Mouse (Mus musculus) monocyte, adult 5-6 weeks (primary cell): Measurements from ENCODE around the gene Ldhb. TPM values are rescaled to one million over a fixed set of nuclear protein-coding genes. Genes with fewer than 3 reads are reported as not detected.

ENCODE experiments used
- ATAC-seq: fragments of 153-309, 156-312 bp; replicated peaks from 2 replicates; pipeline ENCODE4 v1.8.0; 2017; ENCODE audit warnings: mild to moderate bottlenecking; ENCODE audit not compliant: low TSS enrichment, insufficient number of reproducible peaks, severe bottlenecking, poor library complexity, low FRiP score
- total RNA-seq: library from RNA; stranded (forward); fragments of 200-1000, 200-491, 200-594 nt; gene quantifications from 3 replicates; pipeline ENCODE4 v1.2.3, GENCODE M21; 2017

The Ldhb gene
- 3.5 to 10.0 TPM (median 5.1 TPM) in 3 replicates for total RNA-seq

- peak; percentile 44 for ATAC-seq
Measured at GRCm38 (mm10) chr6:142507785-142508162, at the start of gene Ldhb. Gene Ldhb (minus strand): TSS chr6:142507957.

- no peak for ATAC-seq
Measured at GRCm38 (mm10) chr6:142555988-142556387, 48.2 kb upstream of the Ldhb start.

GRCm38 (mm10) chr6:142551482-142551881 lies 43.7 kb upstream of the Ldhb start:
- ATAC-seq = no peak

GRCm38 (mm10) chr6:142550871-142551270 lies 43.1 kb upstream of the Ldhb start:
- ATAC-seq = no peak

- ATAC-seq = no peak
Measured at GRCm38 (mm10) chr6:142548377-142548776, 40.6 kb upstream of the Ldhb start.

GRCm38 (mm10) chr6:142545132-142545531 lies 37.4 kb upstream of the Ldhb start:
- no peak for ATAC-seq

GRCm38 (mm10) chr6:142543648-142544047 lies 35.9 kb upstream of the Ldhb start:
- ATAC-seq = no peak

- ATAC-seq = no peak
Measured at GRCm38 (mm10) chr6:142542800-142543175, 35.0 kb upstream of the Ldhb start.

GRCm38 (mm10) chr6:142542082-142542799 lies 34.5 kb upstream of the Ldhb start:
- no peak for ATAC-seq

GRCm38 (mm10) chr6:142540561-142541160 lies 32.9 kb upstream of the Ldhb start:
- no peak for ATAC-seq

- no peak for ATAC-seq
Measured at GRCm38 (mm10) chr6:142540131-142540530, 32.4 kb upstream of the Ldhb start.

GRCm38 (mm10) chr6:142538503-142538902 lies 30.7 kb upstream of the Ldhb start:
- peak; percentile 34 for ATAC-seq

- ATAC-seq = no peak
Measured at GRCm38 (mm10) chr6:142533412-142533811, 25.7 kb upstream of the Ldhb start.

GRCm38 (mm10) chr6:142532686-142533085 lies 24.9 kb upstream of the Ldhb start:
- ATAC-seq = no peak

- ATAC-seq = no peak
Measured at GRCm38 (mm10) chr6:142532141-142532540, 24.4 kb upstream of the Ldhb start.

GRCm38 (mm10) chr6:142530378-142530777 lies 22.6 kb upstream of the Ldhb start:
- no peak for ATAC-seq

- ATAC-seq = no peak
Measured at GRCm38 (mm10) chr6:142529680-142530079, 21.9 kb upstream of the Ldhb start.

GRCm38 (mm10) chr6:142527931-142528562 lies 20.3 kb upstream of the Ldhb start:
- no peak for ATAC-seq

GRCm38 (mm10) chr6:142524635-142525308 lies 17.0 kb upstream of the Ldhb start:
- no peak; the same call in 1 of the 2 replicates for ATAC-seq
